Mouse (Mus musculus) hindbrain, embryonic 11.5 days (tissue): ENCODE data around the gene Oas1e. TPM values are rescaled to one million over a fixed set of nuclear protein-coding genes. Genes with fewer than 3 reads are reported as not detected.
"Not testable (repeated sequence)": the region's sequence is repeated elsewhere in the genome, so short reads cannot be mapped to it uniquely, and the experiment has no call there.

ENCODE experiments used
- ATAC-seq: fragments of 200-750 bp; cut with Nextera tagmentation; 2 replicates; pipeline ENCODE4 v1.8.0; 2017; ENCODE audit warnings: mild to moderate bottlenecking, moderate TSS enrichment, moderate library complexity; ENCODE audit not compliant: low FRiP score
- DNase-seq: peaks from one replicate; pipeline ENCODE4 v3.0.0-alpha.2; 2015; ENCODE audit warnings: low spot score
- H3K27ac ChIP-seq: fragments of 300-500 bp; sonication (generic); 2 replicates; pipeline ENCODE4 v1.5.1; 2014; ENCODE audit warnings: mild to moderate bottlenecking, low read depth, low read length
- H3K27me3 ChIP-seq: fragments of 300-500 bp; sonication (generic); 2 replicates; pipeline ENCODE4 v1.6.1; 2014; ENCODE audit warnings: mild to moderate bottlenecking, low read length, moderate library complexity, mixed read lengths; ENCODE audit not compliant: control insufficient read depth, insufficient read depth
- H3K36me3 ChIP-seq: fragments of 300-500 bp; sonication (generic); 2 replicates; pipeline ENCODE4 v1.6.1; 2014; ENCODE audit warnings: mild to moderate bottlenecking, low read length, moderate library complexity, mixed read lengths; ENCODE audit not compliant: control insufficient read depth, insufficient read depth
- H3K4me1 ChIP-seq: fragments of 300-500 bp; sonication (generic); replicated peaks from 2 replicates; pipeline ENCODE4 v1.6.1; 2014; ENCODE audit warnings: low read length, mixed read lengths; ENCODE audit not compliant: control insufficient read depth, insufficient read depth
- H3K4me2 ChIP-seq: fragments of 300-500 bp; sonication (generic); replicated peaks from 2 replicates; pipeline ENCODE4 v1.6.1; 2014; ENCODE audit warnings: mild to moderate bottlenecking, low read depth, low read length
- H3K4me3 ChIP-seq: fragments of 300-500 bp; sonication (generic); 2 replicates; pipeline ENCODE4 v1.5.1; 2014; ENCODE audit warnings: low read depth, low read length
- H3K9ac ChIP-seq: fragments of 300-500 bp; sonication (generic); 2 replicates; pipeline ENCODE4 v1.6.1; 2014; ENCODE audit warnings: low read depth, low read length
- H3K9me3 ChIP-seq: fragments of 300-500 bp; sonication (generic); 2 replicates; pipeline ENCODE4 v1.6.1; 2016; ENCODE audit warnings: low read length; ENCODE audit not compliant: control insufficient read depth
- WGBS: fragments of 180-500 bp; shearing (Covaris S2); extraction: QIAGEN DNeasy Blood & Tissue Kit; methylation state at CpG from one replicate; pipeline ENCODE4 v1.1.7; 2014; 5-methylcytosine and 5-hydroxymethylcytosine counted together
- polyA plus RNA-seq: library from polyadenylated mRNA; unstranded; fragments of >200 nt; fragmentation: Nextera tagmentation; extraction: Ambion mirVana; gene quantifications from 2 replicates; pipeline ENCODE4 v1.2.1, GENCODE M21; 2014

Oas1e gene
- polyA plus RNA-seq, result 0.13 and 0.29 TPM in 2 replicates

DNA sequence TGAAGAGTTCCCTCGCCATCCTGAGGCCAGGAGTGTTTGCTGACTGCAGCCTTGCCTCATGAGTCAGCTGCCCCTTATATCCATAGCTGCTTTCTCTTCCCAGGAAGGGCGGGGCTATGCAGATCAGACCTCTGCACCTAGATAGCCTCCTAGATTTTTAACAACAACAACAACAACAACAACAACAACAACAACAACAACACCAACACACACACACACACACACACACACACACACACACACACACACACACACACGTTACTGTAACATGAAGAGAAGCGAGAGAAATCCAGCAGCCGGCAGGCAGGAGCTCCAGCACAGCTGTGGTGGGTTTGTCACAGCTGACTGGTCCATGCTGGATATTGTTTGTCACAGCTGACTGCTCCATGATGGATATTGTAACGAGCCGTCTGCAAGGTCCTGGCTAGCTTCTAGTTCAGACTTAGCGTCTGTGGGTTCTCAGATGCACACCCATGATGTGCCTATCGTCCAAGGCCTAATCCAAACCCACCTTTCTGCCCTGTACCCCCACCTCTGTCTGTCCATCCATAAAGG is at the start of gene Oas1e:
TSS of gene Oas1e (minus strand) at position 51 of the 555 bp plus-strand sequence.
- not testable (repeated sequence) for ATAC-seq, DNase-seq, H3K4me1 ChIP-seq, H3K9ac ChIP-seq, H3K36me3 ChIP-seq, H3K4me3 ChIP-seq, H3K9me3 ChIP-seq, H3K27ac ChIP-seq, H3K4me2 ChIP-seq, H3K27me3 ChIP-seq
- WGBS, result 75% methylated on average over 9 of the region's 9 CpGs

DNA sequence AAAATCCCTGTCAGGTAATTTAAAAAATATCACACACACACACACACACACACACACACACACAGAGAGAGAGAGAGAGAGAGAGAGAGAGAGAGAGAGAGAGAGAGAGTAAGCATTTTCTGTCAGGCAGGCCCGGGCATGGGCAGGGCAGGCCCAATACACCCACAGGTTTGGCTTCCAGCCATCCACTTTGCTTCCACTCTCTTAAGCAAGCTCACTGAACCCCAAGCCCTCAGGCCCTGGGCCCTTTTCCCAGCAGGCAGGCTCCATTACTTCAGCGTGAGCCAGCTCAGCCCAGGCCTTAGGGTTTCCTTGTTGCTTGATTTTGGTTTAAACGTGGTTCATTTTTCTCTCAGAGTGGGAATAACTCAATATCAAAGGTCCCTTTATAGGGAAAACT is 49.4 kb upstream of the Oas1e start:
- no peaks in the 10 kb centered on the region for H3K36me3 ChIP-seq
- DNase-seq, result no peak
- no peak for ATAC-seq
- WGBS, result 84% methylated on average over 3 of the region's 3 CpGs
- no peaks in the 10 kb centered on the region for H3K9me3 ChIP-seq
- no peaks in the 10 kb centered on the region for H3K4me1 ChIP-seq
- no peak overlapping the region for H3K4me2 ChIP-seq
- no peak overlapping the region for H3K27ac ChIP-seq
- no peaks in the 10 kb centered on the region for H3K27me3 ChIP-seq
- H3K4me3 ChIP-seq, result no peak overlapping the region
- no peak overlapping the region for H3K9ac ChIP-seq

DNA sequence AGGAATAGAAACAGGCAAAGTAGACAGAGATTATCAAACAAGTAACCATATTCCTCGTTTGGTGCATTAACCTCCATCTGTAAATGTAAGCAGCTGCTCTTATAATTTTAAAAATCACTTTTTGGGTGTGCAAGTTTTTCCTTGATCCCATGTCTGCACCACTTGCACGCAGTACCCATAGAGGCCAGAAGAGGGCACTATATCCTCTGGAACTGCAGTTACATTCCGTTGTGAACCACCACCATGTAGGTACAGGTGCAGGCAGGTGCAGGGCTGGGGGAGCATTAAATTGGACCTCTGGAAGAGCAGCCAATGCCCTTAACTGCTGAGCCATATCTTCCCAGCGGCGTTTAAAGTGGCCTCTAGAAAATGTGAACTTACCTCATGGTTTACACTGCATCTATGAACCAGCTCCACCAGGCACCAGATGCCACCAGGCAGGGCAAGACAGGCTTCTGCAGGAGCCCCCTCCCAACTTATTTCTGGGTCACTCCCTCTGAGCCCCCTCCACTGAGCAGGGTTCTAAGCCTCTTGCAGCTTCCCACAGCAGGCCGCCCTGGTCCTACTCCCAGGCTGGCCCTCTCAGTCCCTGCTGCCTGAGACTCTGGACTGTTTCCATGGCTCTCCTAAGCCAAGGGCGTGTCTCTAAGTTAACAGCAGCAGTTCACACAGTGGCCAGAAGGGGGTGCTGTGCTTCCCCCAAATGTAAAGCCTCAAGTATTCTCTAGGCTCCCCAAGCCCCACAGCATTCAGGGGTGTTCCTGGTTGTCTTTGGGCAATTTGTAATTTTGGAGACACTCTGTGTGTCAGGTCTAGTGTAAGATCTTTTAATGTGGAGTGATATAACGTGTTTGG is 41.6 kb upstream of the Oas1e start:
- no peak overlapping the region for H3K27ac ChIP-seq
- no peaks in the 10 kb centered on the region for H3K9me3 ChIP-seq
- no peak for ATAC-seq
- H3K4me2 ChIP-seq, result no peak overlapping the region
- no peaks in the 10 kb centered on the region for H3K4me1 ChIP-seq
- WGBS, result 11% methylated on average over 8 of the region's 8 CpGs
- H3K9ac ChIP-seq, result no peak overlapping the region
- DNase-seq, result peak; percentile 69
- H3K36me3 ChIP-seq, result no peaks in the 10 kb centered on the region
- no peak overlapping the region for H3K4me3 ChIP-seq
- no peaks in the 10 kb centered on the region for H3K27me3 ChIP-seq

- no peaks in the 10 kb centered on the region for H3K4me1 ChIP-seq
- no peak overlapping the region for H3K9ac ChIP-seq
- H3K4me2 ChIP-seq, result no peak overlapping the region
- 20% methylated on average over 17 of the region's 17 CpGs for WGBS
- H3K36me3 ChIP-seq, result no peaks in the 10 kb centered on the region
- ATAC-seq (no peak), DNase-seq (peak; percentile 42)
- H3K27me3 ChIP-seq, result no peaks in the 10 kb centered on the region
- H3K9me3 ChIP-seq, result no peaks in the 10 kb centered on the region
- H3K27ac ChIP-seq, result no peak overlapping the region
- H3K4me3 ChIP-seq, result no peak overlapping the region
Measured at GRCm38 (mm10) chr5:120833335-120834280, 38.3 kb upstream of the Oas1e start.

DNA sequence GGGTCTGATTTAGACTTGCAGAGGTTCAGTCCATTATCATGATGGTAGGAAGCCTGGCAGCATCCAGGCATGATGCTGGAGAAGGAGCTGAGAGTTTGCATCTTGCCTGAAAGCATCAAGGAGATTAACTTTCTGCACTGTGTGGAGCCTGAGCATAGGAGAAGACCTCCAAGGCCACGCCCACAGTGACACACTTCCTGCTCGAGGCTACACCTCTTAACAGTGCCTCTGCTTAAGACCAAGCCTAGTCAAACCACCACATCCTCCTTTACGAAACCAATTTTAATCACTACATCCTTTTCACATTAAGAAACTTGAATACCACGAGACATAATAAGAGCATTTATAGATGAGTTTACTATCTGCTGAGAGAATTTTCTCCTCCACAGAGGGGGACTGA is 35.7 kb upstream of the Oas1e start:
- no peak overlapping the region for H3K27ac ChIP-seq
- H3K4me1 ChIP-seq, result no peaks in the 10 kb centered on the region
- no peaks in the 10 kb centered on the region for H3K27me3 ChIP-seq
- WGBS, result 85% methylated on average over 4 of the region's 4 CpGs
- DNase-seq (no peak), ATAC-seq (no peak)
- no peaks in the 10 kb centered on the region for H3K9me3 ChIP-seq
- no peaks in the 10 kb centered on the region for H3K36me3 ChIP-seq
- H3K4me2 ChIP-seq, result no peak overlapping the region
- H3K4me3 ChIP-seq, result no peak overlapping the region
- no peak overlapping the region for H3K9ac ChIP-seq

DNA sequence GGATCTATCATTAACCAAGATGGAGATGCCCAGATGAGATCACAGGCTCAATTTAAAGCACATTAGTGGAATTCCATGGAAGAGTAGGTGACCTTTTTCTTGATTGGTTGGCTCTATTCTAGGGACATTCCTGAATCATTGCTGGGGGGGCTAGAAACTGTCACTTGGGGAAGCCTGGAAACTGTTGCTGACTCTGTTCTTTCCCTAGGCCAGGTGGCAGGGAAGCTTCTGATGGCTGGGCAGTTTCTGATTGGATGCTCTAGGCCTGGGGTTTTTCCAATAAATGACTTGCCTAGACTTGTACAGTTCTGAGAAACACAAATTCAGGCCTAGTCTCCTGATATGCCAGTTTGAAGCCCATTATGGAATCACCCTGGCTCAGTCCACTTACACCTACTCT is 23.7 kb upstream of the Oas1e start:
- Histone ChIP-seq H3K27me3 (no peaks in the 10 kb centered on the region), H3K9me3 (no peaks in the 10 kb centered on the region), H3K4me2 (no peak overlapping the region), H3K4me3 (no peak overlapping the region), H3K4me1 (no peaks in the 10 kb centered on the region), H3K36me3 (no peaks in the 10 kb centered on the region), H3K9ac (no peak overlapping the region), H3K27ac (no peak overlapping the region)
- ATAC-seq (no peak), DNase-seq (no peak)

DNA sequence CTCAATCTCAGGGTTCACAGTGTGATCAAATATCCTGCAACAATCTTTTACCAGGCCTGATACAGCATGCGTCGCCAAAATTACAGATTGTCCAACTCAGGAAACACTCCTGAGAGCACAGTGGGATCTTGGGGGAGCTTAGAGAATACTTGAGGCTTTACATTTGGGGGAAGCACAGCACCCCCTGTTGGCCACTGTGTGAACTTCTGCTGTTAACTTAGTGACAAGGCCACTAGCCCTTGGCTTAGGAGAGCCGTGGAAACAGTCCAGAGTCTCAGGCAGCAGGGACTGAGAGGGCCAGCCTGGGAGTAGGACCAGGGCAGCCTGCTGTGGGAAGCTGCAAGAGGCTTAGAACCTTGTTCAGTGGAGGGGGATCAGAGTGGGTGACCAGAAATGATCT is 20.6 kb upstream of the Oas1e start:
- Histone ChIP-seq H3K36me3 (no peaks in the 10 kb centered on the region), H3K4me2 (no peak overlapping the region), H3K27me3 (no peaks in the 10 kb centered on the region), H3K4me3 (no peak overlapping the region), H3K9ac (no peak overlapping the region), H3K9me3 (no peaks in the 10 kb centered on the region), H3K4me1 (no peaks in the 10 kb centered on the region), H3K27ac (no peak overlapping the region)
- ATAC-seq (no peak), DNase-seq (peak; percentile 19)
- WGBS, result 61% methylated on average over 3 of the region's 3 CpGs

DNA sequence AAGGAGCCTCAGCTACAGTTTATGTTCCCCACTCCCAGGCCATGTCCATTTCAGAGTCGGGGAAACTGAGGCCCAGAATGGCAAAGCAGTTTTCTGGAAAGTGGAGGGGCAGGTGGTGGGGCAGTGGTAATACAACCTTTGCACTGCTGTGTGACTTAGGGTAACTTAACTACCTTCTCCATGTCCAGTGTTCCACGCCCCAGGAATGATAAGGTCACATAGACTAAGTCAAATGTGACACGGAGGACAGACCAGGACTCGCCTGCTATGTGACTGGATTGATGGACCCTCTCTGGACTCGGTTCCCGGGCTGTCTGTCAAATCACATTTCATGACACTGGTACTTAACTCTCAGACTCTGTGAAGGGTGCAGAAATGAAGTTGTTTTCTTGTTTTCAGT is 17.7 kb upstream of the Oas1e start:
- ATAC-seq, result no peak
- H3K4me1 ChIP-seq, result no peaks in the 10 kb centered on the region

More for the DNA sequence above, 17.7 kb upstream of the Oas1e start:
- no peaks in the 10 kb centered on the region for H3K27me3 ChIP-seq
- no peaks in the 10 kb centered on the region for H3K36me3 ChIP-seq
- DNase-seq, result no peak
- no peaks in the 10 kb centered on the region for H3K9me3 ChIP-seq
- H3K27ac ChIP-seq, result no peak overlapping the region
- 79% methylated on average over 6 of the region's 6 CpGs for WGBS
- H3K4me3 ChIP-seq, result no peak overlapping the region
- H3K9ac ChIP-seq, result no peak overlapping the region
- 0 out of 2 replicates have a peak overlapping the region, but pooled peaks have one; percentile 20 for H3K4me2 ChIP-seq
